Mouse (Mus musculus) T-helper 17 cell (primary cell): Measurements from ENCODE around the gene Uhrf1.

Source experiments
- in situ Hi-C, 2 experiments: fragments of 300-600 bp; cut with MboI, MseI; formaldehyde crosslinking; loops; 1 replicate in 1 of 2; 2 replicates in 1 of 2; pipeline ENCODE4 v1.15.1; 2025; ENCODE audit warnings: high pct_unique_total_duplicates in 2 of 2

Gene Uhrf1

GRCm38 (mm10) chr17:56272644-56273043, 30.5 kb upstream of the Uhrf1 start:
- in situ Hi-C loops: loop anchor here (25.0 kb wide), 3 partner anchors 560 to 1015 kb away; partner anchors contain the start of genes Vav1 (in 2 of the 2), Pot1b (in 1 of the 2) and Tnfsf14 (in 1 of the 2)

GRCm38 (mm10) chr17:56273482-56273881, 29.6 kb upstream of the Uhrf1 start:
- in situ Hi-C loops: loop anchor here (25.0 kb wide), 3 partner anchors 561 to 1014 kb away; partner anchors contain the start of genes Vav1 (in 2 of the 2), Pot1b (in 1 of the 2) and Tnfsf14 (in 1 of the 2)

- in situ Hi-C loops: loop anchor here (25.0 kb wide), 3 partner anchors 562 to 1013 kb away; partner anchors contain the start of genes Vav1 (in 2 of the 2), Pot1b (in 1 of the 2) and Tnfsf14 (in 1 of the 2)
These were observed 29.1 kb upstream of the Uhrf1 start for GRCm38 (mm10) chr17:56273986-56274385.

GRCm38 (mm10) chr17:56275842-56276480, 27.2 kb upstream of the Uhrf1 start:
- in situ Hi-C loops: no loop called here

- in situ Hi-C loops: no loop called here
These were observed 26.2 kb upstream of the Uhrf1 start, which contains the start of gene Ticam1 for GRCm38 (mm10) chr17:56276643-56277566. Gene Ticam1 (minus strand): TSS chr17:56276786.

- in situ Hi-C loops: no loop called here
These were observed 25.6 kb upstream of the Uhrf1 start for GRCm38 (mm10) chr17:56277567-56277893.

GRCm38 (mm10) chr17:56278340-56278739, 24.8 kb upstream of the Uhrf1 start:
- in situ Hi-C loops: no loop called here

GRCm38 (mm10) chr17:56279481-56280155, 23.5 kb upstream of the Uhrf1 start:
- in situ Hi-C loops: no loop called here

GRCm38 (mm10) chr17:56281193-56281592, 21.9 kb upstream of the Uhrf1 start:
- in situ Hi-C loops: no loop called here

GRCm38 (mm10) chr17:56282802-56283201, 20.3 kb upstream of the Uhrf1 start:
- in situ Hi-C loops: no loop called here

- in situ Hi-C loops: no loop called here
These were observed 19.8 kb upstream of the Uhrf1 start for GRCm38 (mm10) chr17:56283316-56283715.

- in situ Hi-C loops: no loop called here
These were observed 17.1 kb upstream of the Uhrf1 start for GRCm38 (mm10) chr17:56285995-56286394.

- in situ Hi-C loops: no loop called here
These were observed 15.3 kb upstream of the Uhrf1 start for GRCm38 (mm10) chr17:56287830-56288229.

- in situ Hi-C loops: no loop called here
These were observed 14.3 kb upstream of the Uhrf1 start for GRCm38 (mm10) chr17:56288866-56289265.

- in situ Hi-C loops: no loop called here
These were observed 13.5 kb upstream of the Uhrf1 start for GRCm38 (mm10) chr17:56289371-56290331.

GRCm38 (mm10) chr17:56290388-56291170, 12.5 kb upstream of the Uhrf1 start:
- in situ Hi-C loops: no loop called here

- in situ Hi-C loops: no loop called here
These were observed 12.0 kb upstream of the Uhrf1 start for GRCm38 (mm10) chr17:56291171-56291511.

GRCm38 (mm10) chr17:56291826-56292475, 11.2 kb upstream of the Uhrf1 start:
- in situ Hi-C loops: no loop called here

- in situ Hi-C loops: no loop called here
These were observed 10.4 kb upstream of the Uhrf1 start, which contains the start of gene Plin3 for GRCm38 (mm10) chr17:56292531-56293222. Gene Plin3 (minus strand): TSS chr17:56292873.
